ENCODE assay signal across 8 mouse cellular contexts in genomic region chr14:73239291-73239690, GRCm38 (mm10). TPM values are rescaled to one million over a fixed set of nuclear protein-coding genes. Genes with fewer than 3 reads are reported as not detected.
DNase-seq lines count a peak whose midpoint lies in the region; ATAC-seq and TF ChIP-seq lines count a peak whose summit lies in the region.

No protein-coding gene starts in this region.

- peak overlapping the region; percentile 55 for H3K9ac ChIP-seq in liver, adult 2 months (ENCODE audit: low read depth, low read length)
- peak overlapping the region; percentile 59 for H3K9ac ChIP-seq in embryonic facial prominence, embryonic 15.5 days
- peak overlapping the region; percentile 55 for H3K9ac ChIP-seq in hindbrain, postnatal 0 days (replicated peaks; ENCODE audit: low read length)
- peak overlapping the region; percentile 73 for H3K9ac ChIP-seq in lung, postnatal 0 days (replicated peaks; ENCODE audit: low read depth)
- peak overlapping the region; percentile 50 for H3K9ac ChIP-seq in stomach, embryonic 15.5 days

- no peak for TF ChIP-seq POLR2A in liver, adult 2 months (IDR thresholded peaks at IDR 0.05; ENCODE audit: extremely low read depth, insufficient read depth, low read length)

- DNase-seq in liver, adult 2 months (ENCODE audit: extremely low read depth, low read depth, low spot score): peak; percentile 76
- DNase-seq in liver: no peak
- DNase-seq in hindbrain, postnatal 0 days (ENCODE audit: low spot score): peak; percentile 30
- peak; percentile 53 for DNase-seq in lung, postnatal 0 days (ENCODE audit: low spot score)
- no peak for DNase-seq in gastrocnemius, postnatal 4 days (ENCODE audit: low spot score in 2 of 2)

- peak overlapping the region; percentile 70 for H3K4me3 ChIP-seq in liver, adult 2 months (ENCODE audit: insufficient read depth, low read depth, low read length)
- peak overlapping the region; percentile 58 for H3K4me3 ChIP-seq in embryonic facial prominence, embryonic 15.5 days (replicated peaks)
- peak overlapping the region; percentile 47 for H3K4me3 ChIP-seq in hindbrain, postnatal 0 days (ENCODE audit: low read length)
- peak overlapping the region; percentile 56 for H3K4me3 ChIP-seq in lung, postnatal 0 days (ENCODE audit: low read depth, low read length)
- H3K4me3 ChIP-seq in stomach, embryonic 15.5 days (replicated peaks): peak overlapping the region; percentile 61

- no peak for TF ChIP-seq EP300 in lung, postnatal 0 days (IDR thresholded peaks at IDR 0.05)

- ATAC-seq in embryonic facial prominence, embryonic 15.5 days (ENCODE audit: insufficient number of reproducible peaks, low FRiP score, low TSS enrichment, low read depth): no peak
- ATAC-seq in hindbrain, postnatal 0 days: no peak; the same call in 1 of the 2 replicates
- no peak for ATAC-seq in lung, postnatal 0 days
- ATAC-seq in stomach, embryonic 15.5 days (ENCODE audit: insufficient read depth, low FRiP score, low read depth): no peak
- ATAC-seq in erythroid progenitor cell, adult 5-6 weeks (replicated peaks; ENCODE audit: low FRiP score, poor library complexity, severe bottlenecking): no peak

- H3K27ac ChIP-seq in liver, adult 2 months (replicated peaks; ENCODE audit: insufficient read depth, low read depth, low read length): peak overlapping the region; percentile 88
- peak overlapping the region; percentile 94 for H3K27ac ChIP-seq in embryonic facial prominence, embryonic 15.5 days (replicated peaks)
- H3K27ac ChIP-seq in hindbrain, postnatal 0 days: peak overlapping the region; percentile 78
- H3K27ac ChIP-seq in lung, postnatal 0 days (ENCODE audit: low read length): peak overlapping the region; percentile 89
- peak overlapping the region; percentile 98 for H3K27ac ChIP-seq in stomach, embryonic 15.5 days

- TF ChIP-seq CTCF in liver, adult 2 months (IDR thresholded peaks at IDR 0.05; ENCODE audit: low read depth, low read length): no peak
- TF ChIP-seq CTCF in hindbrain, postnatal 0 days (IDR thresholded peaks at IDR 0.05; ENCODE audit: low read depth): no peak
- TF ChIP-seq CTCF in lung, postnatal 0 days (IDR thresholded peaks at IDR 0.05): no peak

- no peaks in the 10 kb centered on the region for H3K9me3 ChIP-seq in embryonic facial prominence, embryonic 15.5 days (replicated peaks)
- H3K9me3 ChIP-seq in hindbrain, postnatal 0 days (ENCODE audit: low read length): no peaks in the 10 kb centered on the region
- H3K9me3 ChIP-seq in lung, postnatal 0 days (ENCODE audit: low read length): no peaks in the 10 kb centered on the region
- no peaks in the 10 kb centered on the region for H3K9me3 ChIP-seq in stomach, embryonic 15.5 days

- H3K27me3 ChIP-seq in liver, adult 2 months (ENCODE audit: control insufficient read depth, insufficient read depth, low read length): no peaks in the 10 kb centered on the region
- no peaks in the 10 kb centered on the region for H3K27me3 ChIP-seq in embryonic facial prominence, embryonic 15.5 days
- no peaks in the 10 kb centered on the region for H3K27me3 ChIP-seq in hindbrain, postnatal 0 days (ENCODE audit: insufficient read depth, low read length)
- no peaks in the 10 kb centered on the region for H3K27me3 ChIP-seq in lung, postnatal 0 days (replicated peaks; ENCODE audit: insufficient read depth, low read length)
- H3K27me3 ChIP-seq in stomach, embryonic 15.5 days (replicated peaks): no peaks in the 10 kb centered on the region

- peak overlapping the region; percentile 47 for H3K4me2 ChIP-seq in embryonic facial prominence, embryonic 15.5 days (replicated peaks)
- H3K4me2 ChIP-seq in hindbrain, postnatal 0 days (ENCODE audit: low read depth, low read length): peak overlapping the region; percentile 64
- H3K4me2 ChIP-seq in lung, postnatal 0 days (replicated peaks; ENCODE audit: low read depth, low read length): peak overlapping the region; percentile 59
- peak overlapping the region; percentile 47 for H3K4me2 ChIP-seq in stomach, embryonic 15.5 days

- under 1% methylated on average over 6 of the region's 6 CpGs for WGBS in liver, adult 2 months
- under 1% methylated on average over 6 of the region's 6 CpGs for WGBS in embryonic facial prominence, embryonic 15.5 days
- WGBS in hindbrain, postnatal 0 days: 4% methylated on average over 6 of the region's 6 CpGs
- WGBS in lung, postnatal 0 days: under 1% methylated on average over 6 of the region's 6 CpGs
- 1% methylated on average over 6 of the region's 6 CpGs for WGBS in stomach, embryonic 15.5 days

- peaks cover 3% of the 10 kb centered on the region; the same call in 1 of the 2 replicates for H3K36me3 ChIP-seq in liver, adult 2 months (ENCODE audit: control insufficient read depth, insufficient read depth, low read length)
- H3K36me3 ChIP-seq in embryonic facial prominence, embryonic 15.5 days: no peaks in the 10 kb centered on the region
- no peaks in the 10 kb centered on the region for H3K36me3 ChIP-seq in hindbrain, postnatal 0 days (ENCODE audit: insufficient read depth, low read length)
- H3K36me3 ChIP-seq in lung, postnatal 0 days (ENCODE audit: insufficient read depth, low read length): no peaks in the 10 kb centered on the region
- no peaks in the 10 kb centered on the region for H3K36me3 ChIP-seq in stomach, embryonic 15.5 days

- peaks cover 2% of the 10 kb centered on the region for H3K4me1 ChIP-seq in liver, adult 2 months (ENCODE audit: control insufficient read depth, insufficient read depth, low read length)
- H3K4me1 ChIP-seq in embryonic facial prominence, embryonic 15.5 days: peaks cover 2% of the 10 kb centered on the region; the same call in 1 of the 2 replicates
- no peaks in the 10 kb centered on the region for H3K4me1 ChIP-seq in hindbrain, postnatal 0 days (ENCODE audit: insufficient read depth, low read length)
- H3K4me1 ChIP-seq in lung, postnatal 0 days (ENCODE audit: insufficient read depth, low read depth, low read length): peaks cover 9% of the 10 kb centered on the region; the same call in 1 of the 2 replicates
- no peaks in the 10 kb centered on the region for H3K4me1 ChIP-seq in stomach, embryonic 15.5 days

- H3K79me2 ChIP-seq in liver, adult 2 months (ENCODE audit: control insufficient read depth, insufficient read depth, low read length): no peaks in the 10 kb centered on the region

RNA-seq across cellular contexts. Expression of gene Lpar6, which starts 1.6 kb away (rescaled TPM):
- total RNA-seq in liver, adult 2 months (2014; rRNA removed): 11.2 and 12.4 TPM in 2 replicates
- polyA plus RNA-seq in liver, adult 2 months (2012; rRNA removed): 2.7 and 3.1 TPM in 2 replicates
- polyA plus RNA-seq in embryonic facial prominence, embryonic 15.5 days (2015; fragmentation: Nextera tagmentation; extraction: Ambion mirVana): 12.9 and 13.1 TPM in 2 replicates
- total RNA-seq in hindbrain, postnatal 0 days (2014; rRNA removed): 2.9 and 3.6 TPM in 2 replicates
- polyA plus RNA-seq in hindbrain, postnatal 0 days (2015; fragmentation: Nextera tagmentation; extraction: Ambion mirVana): 2.6 and 2.7 TPM in 2 replicates
- polyA plus RNA-seq in lung, postnatal 0 days (2015; fragmentation: Nextera tagmentation; extraction: Ambion mirVana): 10.3 and 10.5 TPM in 2 replicates
- polyA plus RNA-seq in stomach, embryonic 15.5 days (2015; fragmentation: Nextera tagmentation; extraction: Ambion mirVana): 13.9 and 16.1 TPM in 2 replicates
- 2.9 and 4.3 TPM in 2 replicates for total RNA-seq in erythroid progenitor cell, adult 5-6 weeks (2015; ENCODE audit: low replicate concordance)
- total RNA-seq in erythroid progenitor cell, adult 5-6 weeks (2017; ENCODE audit: low replicate concordance): 0.15 and 5.8 TPM in 2 replicates
- total RNA-seq in gastrocnemius, postnatal 4 days (2021): 1 to 10 TPM; 4.7 TPM

Comparison
In these comparisons a context has a peak if more than half of its experiments do, and no peak if none do; other contexts are left out.
1. DNase-seq: peak in liver, adult 2 months (single experiment), hindbrain, postnatal 0 days (single experiment) and lung, postnatal 0 days (single experiment); none in liver (single experiment) and gastrocnemius, postnatal 4 days (0 of 2).
2. Peak in every context shown above with its lines, with median percentiles within 50 percentile points of each other: H3K27ac ChIP-seq, H3K4me3 ChIP-seq, H3K9ac ChIP-seq and H3K4me2 ChIP-seq.